Mouse (Mus musculus) limb, embryonic 11.5 days (tissue): Measurements from ENCODE around the gene Retnla. TPM values are rescaled to one million over a fixed set of nuclear protein-coding genes. Genes with fewer than 3 reads are reported as not detected.
"Not testable (repeated sequence)": the region's sequence is repeated elsewhere in the genome, so short reads cannot be mapped to it uniquely, and the experiment has no call there.

Experiments used
- ATAC-seq: fragments of 200-750 bp; cut with Nextera tagmentation; 2 replicates; pipeline ENCODE4 v1.8.0; 2017; ENCODE audit warnings: low read depth; ENCODE audit not compliant: insufficient number of reproducible peaks, low FRiP score, low TSS enrichment
- DNase-seq: peaks from one replicate; pipeline ENCODE4 v3.0.0-alpha.2; 2015; ENCODE audit warnings: low spot score
- H3K27ac ChIP-seq: fragments of 300-500 bp; sonication (generic); replicated peaks from 2 replicates; pipeline ENCODE4 v1.5.1; 2014; ENCODE audit warnings: low read depth, mild to moderate bottlenecking, low read length
- H3K27me3 ChIP-seq: fragments of 300-500 bp; sonication (generic); 2 replicates; pipeline ENCODE4 v1.6.1; 2014; ENCODE audit warnings: mild to moderate bottlenecking, low read length, mixed read lengths; ENCODE audit not compliant: control insufficient read depth, insufficient read depth
- H3K36me3 ChIP-seq: fragments of 300-500 bp; sonication (generic); 2 replicates; pipeline ENCODE4 v1.6.1; 2014; ENCODE audit warnings: mild to moderate bottlenecking, low read length, moderate library complexity, mixed read lengths; ENCODE audit not compliant: control insufficient read depth, insufficient read depth
- H3K4me1 ChIP-seq: fragments of 300-500 bp; sonication (generic); 2 replicates; pipeline ENCODE4 v1.6.1; 2014; ENCODE audit warnings: low read length, mixed read lengths; ENCODE audit not compliant: control insufficient read depth, insufficient read depth
- H3K4me2 ChIP-seq: fragments of 300-500 bp; sonication (generic); 2 replicates; pipeline ENCODE4 v1.6.1; 2014; ENCODE audit warnings: low read depth, mild to moderate bottlenecking, moderate library complexity; ENCODE audit not compliant: severe bottlenecking
- H3K4me3 ChIP-seq: fragments of 300-500 bp; sonication (generic); 2 replicates; pipeline ENCODE4 v1.5.1; 2014; ENCODE audit warnings: low read depth, low read length
- H3K9ac ChIP-seq: fragments of 300-500 bp; sonication (generic); 2 replicates; pipeline ENCODE4 v1.6.1; 2014; ENCODE audit warnings: mild to moderate bottlenecking, low read length
- H3K9me3 ChIP-seq: fragments of 300-500 bp; sonication (generic); 2 replicates; pipeline ENCODE4 v1.6.1; 2016; ENCODE audit warnings: low read length; ENCODE audit not compliant: control insufficient read depth
- WGBS: fragments of 180-500 bp; shearing (Covaris S2); extraction: QIAGEN DNeasy Blood & Tissue Kit; methylation state at CpG from one replicate; pipeline ENCODE4 v1.1.7; 2014; 5-methylcytosine and 5-hydroxymethylcytosine counted together
- polyA plus RNA-seq: library from polyadenylated mRNA; unstranded; fragments of >200 nt; fragmentation: Nextera tagmentation; extraction: Ambion mirVana; gene quantifications from 2 replicates; pipeline ENCODE4 v1.2.1, GENCODE M21; 2014

The Retnla gene
- polyA plus RNA-seq, 1 experiment from 2014 or later, result not detected

- no peak overlapping the region for H3K27ac ChIP-seq
- H3K36me3 ChIP-seq, result no peaks in the 10 kb centered on the region
- 89% methylated on average over 6 of the region's 6 CpGs for WGBS
- H3K4me1 ChIP-seq, result no peaks in the 10 kb centered on the region
- DNase-seq, result no peak
- no peaks in the 10 kb centered on the region for H3K9me3 ChIP-seq
- no peak overlapping the region for H3K4me2 ChIP-seq
- no peak for ATAC-seq
- H3K9ac ChIP-seq, result no peak overlapping the region
- no peaks in the 10 kb centered on the region for H3K27me3 ChIP-seq
- H3K4me3 ChIP-seq, result no peak overlapping the region
Observed at GRCm38 (mm10) chr16:48818524-48818923, 23.8 kb upstream of the Retnla start.

- no peaks in the 10 kb centered on the region for H3K9me3 ChIP-seq
- 88% methylated on average over 3 of the region's 3 CpGs for WGBS
- H3K27me3 ChIP-seq, result no peaks in the 10 kb centered on the region
- no peak overlapping the region for H3K9ac ChIP-seq
- H3K4me3 ChIP-seq, result no peak overlapping the region
- DNase-seq (no peak), ATAC-seq (no peak)
- H3K4me2 ChIP-seq, result no peak overlapping the region
- no peak overlapping the region for H3K27ac ChIP-seq
- no peaks in the 10 kb centered on the region for H3K36me3 ChIP-seq
- no peaks in the 10 kb centered on the region for H3K4me1 ChIP-seq
Observed at GRCm38 (mm10) chr16:48826474-48826873, 15.9 kb upstream of the Retnla start.

DNA sequence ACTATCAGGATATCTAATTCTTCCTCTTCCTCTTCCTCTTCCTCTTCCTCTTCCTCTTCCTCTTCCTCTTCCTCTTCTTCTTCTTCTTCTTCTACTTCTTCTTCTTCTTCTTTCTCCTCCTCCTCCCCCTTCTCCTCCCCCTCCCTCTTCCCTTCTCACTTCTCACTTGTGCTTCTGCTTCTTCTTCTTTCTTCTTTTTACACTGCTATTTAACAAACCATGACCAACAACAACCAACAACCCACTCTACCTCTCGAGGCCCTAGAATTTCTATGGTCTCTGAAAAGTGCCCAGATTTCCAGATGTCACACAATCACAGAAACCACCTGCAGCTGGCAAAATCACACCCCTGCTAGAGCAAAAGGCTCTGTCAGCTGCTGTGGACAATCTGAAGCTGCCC lies 14.7 kb upstream of the Retnla start:
- H3K9ac ChIP-seq, result no peak overlapping the region
- H3K36me3 ChIP-seq, result no peaks in the 10 kb centered on the region
- no peak overlapping the region for H3K27ac ChIP-seq
- H3K4me2 ChIP-seq, result no peak overlapping the region
- H3K9me3 ChIP-seq, result no peaks in the 10 kb centered on the region
- ATAC-seq (no peak), DNase-seq (no peak)
- no peaks in the 10 kb centered on the region for H3K27me3 ChIP-seq
- no peak overlapping the region for H3K4me3 ChIP-seq
- no peaks in the 10 kb centered on the region for H3K4me1 ChIP-seq
- WGBS, result 69% methylated on average over 1 of the region's 1 CpGs

GRCm38 (mm10) chr16:48829060-48829459 lies 13.3 kb upstream of the Retnla start:
- Histone ChIP-seq H3K4me1 (no peaks in the 10 kb centered on the region), H3K27me3 (no peaks in the 10 kb centered on the region), H3K4me2 (no peak overlapping the region), H3K9ac (no peak overlapping the region), H3K9me3 (no peaks in the 10 kb centered on the region), H3K27ac (no peak overlapping the region), H3K36me3 (no peaks in the 10 kb centered on the region), H3K4me3 (no peak overlapping the region)
- 88% methylated on average over 4 of the region's 4 CpGs for whole genome bisulfite sequencing
- ATAC-seq (no peak), DNase-seq (no peak)

DNA sequence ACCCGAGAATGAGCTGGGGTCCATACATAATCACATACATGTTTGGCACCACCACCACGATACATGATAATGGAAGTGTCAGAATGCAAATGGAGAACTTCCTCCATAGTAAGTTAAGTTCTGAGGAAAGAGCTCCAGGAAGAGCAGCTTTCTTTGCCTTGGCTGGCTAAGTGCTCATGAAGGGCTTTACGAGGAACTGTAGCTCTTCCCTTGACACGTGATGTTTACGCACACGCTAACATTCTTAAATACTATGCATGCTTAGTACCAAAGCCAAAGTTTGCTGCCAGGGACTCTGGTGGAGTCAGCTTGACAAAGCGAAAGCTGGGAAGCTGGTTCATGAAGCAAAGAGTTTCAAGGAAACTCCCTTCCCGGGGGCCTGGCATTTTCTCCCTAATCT lies 10.3 kb upstream of the Retnla start:
- DNase-seq (no peak), ATAC-seq (no peak)
- 68% methylated on average over 8 of the region's 8 CpGs for WGBS
- Histone ChIP-seq H3K4me3 (no peak overlapping the region), H3K9ac (no peak overlapping the region), H3K27me3 (no peaks in the 10 kb centered on the region), H3K36me3 (no peaks in the 10 kb centered on the region), H3K4me1 (no peaks in the 10 kb centered on the region), H3K4me2 (no peak overlapping the region), H3K27ac (no peak overlapping the region), H3K9me3 (no peaks in the 10 kb centered on the region)

DNA sequence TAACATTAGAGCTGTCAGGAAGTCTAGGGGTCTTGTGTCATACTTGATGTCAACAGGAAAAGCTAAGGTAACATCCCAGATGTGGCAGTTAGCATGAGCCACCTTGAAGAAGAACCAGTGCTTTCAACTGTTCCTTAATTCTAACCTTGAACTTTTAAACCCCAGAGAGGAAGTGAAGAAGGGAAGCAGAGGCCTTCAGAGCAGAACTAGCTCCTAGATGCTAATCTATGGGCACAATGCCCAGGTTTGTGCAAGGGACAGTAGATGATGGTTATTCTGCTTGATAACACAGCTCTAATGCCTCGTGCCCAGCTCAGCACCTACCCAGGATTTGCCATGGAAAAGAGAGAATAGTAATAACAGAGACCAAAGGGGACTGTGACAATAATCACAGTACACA lies 8.7 kb upstream of the Retnla start:
- H3K9me3 ChIP-seq, ATAC-seq, H3K4me1 ChIP-seq, H3K36me3 ChIP-seq, H3K27me3 ChIP-seq, H3K9ac ChIP-seq, H3K4me2 ChIP-seq, DNase-seq, H3K4me3 ChIP-seq, H3K27ac ChIP-seq: not testable (repeated sequence)
- 65% methylated on average over 1 of the region's 1 CpGs for WGBS

DNA sequence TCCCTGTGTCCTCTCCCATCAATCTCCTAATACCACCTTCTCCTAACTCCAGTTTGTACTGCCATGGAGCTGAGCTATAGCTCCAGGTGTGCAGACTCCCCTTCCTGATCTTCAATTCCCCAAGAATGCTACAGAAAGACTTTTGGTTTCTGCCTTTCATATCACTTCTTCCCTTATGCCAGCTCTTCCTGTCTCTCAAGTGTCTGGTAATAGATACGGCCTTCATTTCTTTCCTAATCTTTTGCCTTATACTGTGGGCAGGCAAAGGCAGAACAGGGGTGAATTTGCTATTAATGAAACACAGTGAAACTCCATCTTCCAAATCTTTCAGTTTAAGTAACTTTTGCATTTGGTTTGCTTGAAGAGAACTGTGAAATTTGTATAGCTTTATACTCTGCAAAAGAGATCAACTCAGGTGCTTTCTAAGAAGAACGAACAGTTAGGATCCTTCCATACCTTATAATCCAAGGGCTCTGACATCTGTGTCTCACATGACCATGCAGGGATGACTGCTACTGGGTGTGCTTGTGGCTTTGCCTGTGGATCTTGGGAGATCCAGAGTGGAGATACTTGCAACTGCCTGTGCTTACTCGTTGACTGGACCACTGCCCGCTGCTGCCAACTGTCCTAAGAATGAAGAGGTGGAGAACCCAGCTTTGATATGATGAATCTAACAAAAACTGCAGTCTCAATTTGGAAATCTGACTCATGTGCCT lies 1.5 kb downstream of the Retnla start:
- Histone ChIP-seq H3K4me1 (no peaks in the 10 kb centered on the region), H3K9me3 (no peaks in the 10 kb centered on the region), H3K36me3 (no peaks in the 10 kb centered on the region), H3K27me3 (no peaks in the 10 kb centered on the region), H3K9ac (no peak overlapping the region), H3K27ac (no peak overlapping the region), H3K4me3 (no peak overlapping the region), H3K4me2 (no peak overlapping the region)
- ATAC-seq (no peak), DNase-seq (no peak)
- 92% methylated on average over 4 of the region's 4 CpGs for WGBS

DNA sequence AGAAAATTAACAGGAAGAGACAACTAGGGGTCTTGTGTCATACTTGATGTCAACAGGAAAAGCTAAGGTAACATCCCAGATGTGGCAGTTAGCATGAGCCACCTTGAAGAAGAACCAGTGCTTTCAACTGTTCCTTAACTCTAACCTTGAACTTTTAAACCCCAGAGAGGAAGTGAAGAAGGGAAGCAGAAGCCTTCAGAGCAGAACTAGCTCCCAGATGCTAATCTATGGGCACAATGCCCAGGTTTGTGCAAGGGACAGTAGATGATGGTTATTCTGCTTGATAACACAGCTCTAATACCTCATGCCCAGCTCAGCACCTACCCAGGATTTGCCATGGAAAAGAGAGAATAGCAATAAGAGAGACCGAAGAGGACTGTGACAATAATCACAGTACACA lies 22.7 kb downstream of the Retnla start:
- not testable (repeated sequence) for H3K27me3 ChIP-seq, H3K9ac ChIP-seq, H3K4me2 ChIP-seq, DNase-seq, H3K36me3 ChIP-seq, H3K27ac ChIP-seq, H3K9me3 ChIP-seq, H3K4me1 ChIP-seq, H3K4me3 ChIP-seq, ATAC-seq
- 91% methylated on average over 1 of the region's 1 CpGs for WGBS

DNA sequence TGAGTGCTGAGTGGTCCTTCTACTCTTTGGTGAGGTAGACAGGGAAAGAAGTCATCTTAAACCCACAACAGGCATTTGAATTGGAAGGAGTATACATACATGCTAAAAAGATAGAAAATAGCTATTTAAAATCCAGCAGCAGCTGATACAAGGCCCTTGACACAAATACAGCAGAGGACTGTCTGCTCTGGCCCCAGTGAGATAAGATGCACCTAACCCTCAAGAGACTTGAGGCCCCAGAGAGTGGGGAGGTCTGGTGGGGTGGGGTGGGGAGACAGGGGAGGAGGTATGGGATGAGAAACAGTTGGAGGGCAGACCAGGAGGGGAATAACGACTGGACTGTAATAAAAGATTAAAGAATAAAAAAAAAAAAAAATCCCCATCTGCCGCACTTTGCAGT lies 25.3 kb downstream of the Retnla start:
- Histone ChIP-seq H3K4me2 (no peak overlapping the region), H3K9me3 (no peaks in the 10 kb centered on the region), H3K4me1 (no peaks in the 10 kb centered on the region), H3K27me3 (no peaks in the 10 kb centered on the region), H3K4me3 (no peak overlapping the region), H3K9ac (no peak overlapping the region), H3K36me3 (no peaks in the 10 kb centered on the region), H3K27ac (no peak overlapping the region)
- WGBS, result 70% methylated on average over 2 of the region's 2 CpGs
- ATAC-seq (no peak), DNase-seq (no peak)
